Mouse (Mus musculus) v-Abl transformed pro-B cells (cell line): ENCODE measurements around the gene Zfp991.
"Not testable (repeated sequence)": the region's sequence is repeated elsewhere in the genome, so short reads cannot be mapped to it uniquely, and the experiment has no call there.

Experiments
- in situ Hi-C, 2 experiments: fragments of 400-800 bp; cut with MboI; formaldehyde crosslinking; loops; one replicate each; pipeline ENCODE4 v1.15.1; 2025; ENCODE audit not compliant: unreplicated experiment in 2 of 2

Zfp991 gene

DNA sequence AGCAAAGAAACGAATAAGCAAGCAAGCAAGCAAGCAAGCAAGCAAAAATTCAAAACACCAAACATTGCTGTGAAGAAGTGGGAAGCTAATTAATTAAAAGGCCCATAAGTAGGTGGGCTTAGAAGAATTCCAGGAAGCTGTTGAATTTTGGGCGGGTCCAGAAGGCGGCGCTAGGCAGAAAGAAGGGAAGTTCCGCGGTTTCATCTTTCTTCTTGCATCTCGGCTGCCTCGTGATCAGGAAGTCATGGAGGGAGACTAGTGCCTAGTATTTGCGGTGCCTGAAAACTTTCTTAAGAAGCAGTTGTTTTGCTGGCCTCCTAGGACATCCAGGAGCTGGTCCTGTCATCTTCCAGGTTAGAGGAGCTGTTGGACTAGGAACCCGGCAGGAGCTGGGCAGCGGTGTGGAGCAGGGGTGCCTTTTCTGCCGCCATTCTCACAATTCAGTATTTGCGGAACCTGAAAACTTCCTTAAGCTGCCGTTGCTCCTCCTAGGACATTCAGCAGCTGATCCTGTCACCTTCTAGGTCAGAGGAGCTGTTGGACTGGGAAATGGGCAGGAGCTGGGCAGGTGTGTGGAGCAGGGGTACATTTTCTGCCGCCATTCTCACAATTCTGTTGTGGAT lies at the start of gene Zfp991:
TSS of gene Zfp991 (plus strand) at position 202 of the 623 bp plus-strand sequence.
- in situ Hi-C loops: loop anchor here in 1 of 2 experiments (25.0 kb wide), 1 partner anchor 655 kb away; no protein-coding TSS in a partner anchor

DNA sequence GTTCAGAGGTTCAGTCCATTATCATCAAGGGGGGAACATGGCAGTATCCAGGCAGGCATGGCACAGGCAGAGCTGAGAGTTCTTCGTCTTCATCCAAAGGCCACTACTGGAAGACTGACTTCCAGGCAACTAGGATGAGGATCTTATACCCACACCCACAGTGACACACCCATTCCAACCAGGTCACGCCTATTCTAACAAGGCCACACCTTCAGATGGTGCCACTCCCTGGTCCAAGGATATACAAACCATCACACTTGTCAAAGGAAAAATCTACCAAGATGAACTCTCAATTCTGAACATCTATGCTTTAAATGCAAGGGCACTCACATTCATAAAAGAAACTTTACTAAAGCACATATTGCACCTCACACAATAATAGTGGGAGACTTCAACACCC lies 36.2 kb upstream of the Zfp991 start:
- in situ Hi-C loops: not testable (repeated sequence)

DNA sequence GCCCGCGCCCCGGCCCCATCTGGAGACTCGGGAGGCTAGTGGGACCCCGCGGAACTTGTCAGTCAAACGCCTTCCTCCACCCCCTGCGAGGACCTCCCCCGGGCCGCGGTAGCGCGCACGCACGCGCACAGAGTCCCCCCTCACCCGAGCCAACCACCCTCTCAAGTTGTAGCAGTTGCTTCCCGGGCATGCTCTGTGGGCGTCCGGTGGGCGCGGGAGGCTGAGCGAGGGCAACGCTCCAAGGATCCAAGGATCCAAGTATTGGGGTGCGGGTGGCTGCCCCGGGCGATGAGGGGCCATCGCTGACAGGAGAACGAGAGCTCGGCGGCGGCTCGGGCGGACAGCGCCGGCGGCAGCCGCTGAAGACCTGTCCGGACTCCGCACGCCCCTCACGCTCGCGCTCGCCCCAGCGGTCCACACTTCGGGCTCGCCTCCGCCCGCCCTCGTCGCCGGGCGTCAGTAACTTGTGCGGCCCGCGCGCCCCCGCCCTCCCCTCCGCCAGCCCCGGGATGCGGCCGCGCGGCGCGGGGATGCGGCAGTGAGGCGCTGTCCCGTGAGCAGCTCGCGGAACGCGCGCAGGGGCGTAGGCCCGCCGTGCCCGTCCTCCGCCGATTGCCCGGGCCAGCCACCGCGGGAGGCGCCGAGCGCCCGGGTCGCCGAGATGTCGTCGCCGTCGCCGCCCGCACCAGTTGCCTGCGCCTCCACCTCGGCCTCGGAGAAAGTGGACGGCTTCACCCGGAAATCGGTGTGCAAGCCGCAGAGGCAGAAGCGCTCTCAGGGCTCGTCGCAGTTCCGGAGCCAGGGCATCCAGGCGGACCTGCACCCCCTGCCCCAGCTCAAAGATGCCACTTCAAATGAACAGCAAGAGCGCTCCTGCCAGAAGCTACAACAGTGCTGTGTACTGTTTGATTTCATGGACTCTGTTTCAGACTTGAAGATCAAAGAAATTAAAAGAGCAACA lies 29.9 kb upstream of the Zfp991 start:
- in situ Hi-C loops: not testable (repeated sequence)

DNA sequence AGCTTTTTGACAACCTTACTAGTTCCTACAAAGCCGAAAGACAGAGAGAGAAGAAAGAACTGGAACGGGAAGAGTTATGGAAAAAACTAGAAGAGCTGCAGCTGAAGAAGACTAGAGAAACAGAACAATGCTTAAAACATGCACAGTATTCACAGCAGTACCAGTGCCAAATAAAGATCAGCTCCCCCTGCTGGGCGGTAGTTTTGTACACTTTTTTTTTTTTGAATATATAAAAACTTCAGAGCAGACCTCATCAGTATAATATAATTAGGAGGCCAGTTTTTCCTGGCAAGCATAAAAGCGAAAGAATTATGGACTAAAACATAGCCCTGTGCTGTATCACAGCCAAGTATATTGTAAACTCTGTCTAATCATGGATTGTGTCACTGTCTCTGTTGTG lies 28.0 kb upstream of the Zfp991 start:
- in situ Hi-C loops: not testable (repeated sequence)

DNA sequence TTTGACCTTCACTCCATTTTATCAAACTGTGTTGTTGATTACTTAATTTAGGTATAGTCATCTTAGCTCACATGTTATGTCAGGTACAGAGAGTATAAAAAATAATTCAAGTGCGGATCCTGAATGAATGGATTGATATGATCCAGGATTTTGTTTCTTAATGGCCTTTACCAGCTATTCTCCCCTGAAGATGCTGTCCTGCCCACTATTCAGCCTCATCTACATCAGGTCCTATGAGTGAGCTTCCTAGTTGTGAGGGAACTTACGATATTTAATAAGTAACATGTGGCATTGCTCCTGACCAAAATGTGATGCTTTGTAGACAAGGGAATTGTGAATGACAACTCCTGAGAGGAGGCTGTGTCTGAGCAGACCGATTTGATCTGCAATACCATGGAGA lies 14.0 kb upstream of the Zfp991 start:
- in situ Hi-C loops: not testable (repeated sequence)

DNA sequence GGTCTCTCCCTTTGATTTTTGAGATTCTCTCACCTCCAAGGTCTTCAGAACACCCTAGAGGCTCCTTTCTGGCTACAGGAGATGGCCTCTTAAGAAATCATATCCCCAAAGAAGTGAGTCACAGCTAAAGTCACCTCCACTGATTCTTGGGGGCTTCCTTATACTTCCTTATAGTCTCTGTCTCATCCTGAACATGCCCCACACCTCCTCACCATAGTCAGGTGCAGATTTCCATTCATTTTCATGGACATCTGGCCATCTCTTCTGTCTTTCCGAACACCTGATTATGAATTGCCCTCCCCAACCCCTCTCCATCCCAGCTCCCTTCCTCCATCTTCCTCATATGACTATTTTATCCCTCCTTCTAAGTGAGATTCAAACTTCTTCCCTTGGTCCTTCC lies 9.6 kb upstream of the Zfp991 start:
- in situ Hi-C loops: loop anchor here (5.0 to 10.0 kb wide), 4 partner anchors 310 to 1677 kb away; no protein-coding TSS in a partner anchor

DNA sequence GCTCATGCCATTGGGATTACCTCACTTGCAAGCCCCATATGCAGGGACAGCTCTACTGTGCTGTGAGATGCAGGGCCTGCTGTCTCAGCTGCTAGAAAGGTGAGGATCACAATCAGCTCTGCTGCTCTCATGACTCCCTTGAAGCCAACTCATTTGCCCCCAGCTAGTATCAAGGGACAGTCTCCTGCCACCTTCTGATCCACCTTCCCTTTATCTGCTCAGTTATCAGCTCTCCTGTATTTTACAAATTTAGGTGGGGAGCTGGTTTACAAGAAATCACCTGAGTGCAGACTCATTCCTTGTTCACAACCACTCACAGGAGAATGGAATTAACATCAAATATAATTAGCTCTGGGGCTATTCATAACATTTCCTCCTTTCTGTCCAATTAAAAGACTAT lies 8.0 kb upstream of the Zfp991 start:
- in situ Hi-C loops: loop anchor here (5.0 to 10.0 kb wide), 4 partner anchors 309 to 1679 kb away; no protein-coding TSS in a partner anchor

DNA sequence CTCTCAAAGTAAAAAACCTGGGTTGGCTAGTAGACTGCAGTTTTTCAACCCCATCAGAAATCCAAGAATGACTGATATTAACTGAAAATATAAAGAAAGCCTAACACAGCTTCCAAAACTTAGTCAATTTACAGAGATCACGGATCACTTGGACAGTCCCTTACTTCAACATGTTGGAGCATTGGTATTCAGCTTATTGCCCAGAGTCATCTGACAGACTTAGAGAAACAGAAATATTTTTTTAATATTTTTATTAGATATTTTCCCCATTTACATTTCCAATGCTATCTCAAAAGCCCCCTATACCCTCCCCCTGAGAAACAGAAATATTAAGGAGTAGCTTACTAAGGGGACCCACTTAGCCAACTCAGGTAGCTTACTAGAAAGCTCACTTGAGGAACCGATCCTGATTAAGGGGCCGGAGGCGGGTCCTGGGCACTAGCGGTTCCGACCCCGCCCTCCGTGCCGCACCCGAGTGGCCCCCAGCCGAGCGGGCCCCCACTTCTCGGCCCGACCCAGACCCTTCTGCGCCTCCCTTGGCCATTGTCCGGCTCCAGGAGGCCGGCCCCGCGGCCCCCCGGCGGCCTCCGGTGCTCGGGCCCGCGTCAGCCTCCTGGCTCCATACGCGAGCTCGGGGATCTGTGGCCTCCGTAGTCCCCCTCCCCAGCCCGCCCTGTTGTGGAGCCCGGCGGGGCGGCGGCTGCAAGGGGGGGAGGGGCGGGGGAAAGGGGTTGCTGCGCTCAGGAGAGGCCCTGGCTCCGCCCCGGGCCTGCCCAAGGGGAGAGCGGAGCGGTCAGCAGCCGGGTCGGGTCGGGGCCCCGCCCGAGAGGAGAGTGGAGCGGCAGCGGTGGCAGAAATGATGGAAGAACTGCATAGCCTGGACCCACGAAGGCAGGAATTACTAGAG lies 7.2 kb upstream of the Zfp991 start:
- in situ Hi-C loops: loop anchor here (5.0 to 25.0 kb wide), 5 partner anchors 308 to 1680 kb away; no protein-coding TSS in a partner anchor

DNA sequence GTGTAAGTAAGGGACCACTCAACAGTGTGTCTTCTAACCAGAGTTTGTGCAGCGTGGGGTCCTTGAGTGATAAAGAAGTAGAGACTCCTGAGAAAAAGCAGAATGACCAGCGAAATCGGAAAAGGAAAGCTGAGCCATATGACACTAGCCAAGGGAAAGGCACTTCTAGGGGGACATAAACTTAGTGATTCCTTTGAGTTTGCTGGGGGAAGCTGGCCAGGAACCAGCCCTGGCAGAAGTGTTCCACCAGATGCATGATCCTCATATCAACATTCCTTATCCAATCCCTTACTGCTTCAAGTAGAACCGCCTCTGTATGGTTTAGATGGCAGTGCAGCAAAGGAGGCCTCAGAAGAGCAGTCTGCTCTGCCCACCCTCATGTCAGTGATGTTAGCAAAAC lies 6.5 kb upstream of the Zfp991 start:
- in situ Hi-C loops: loop anchor here (10.0 to 25.0 kb wide), 3 partner anchors 662 to 1681 kb away; no protein-coding TSS in a partner anchor

DNA sequence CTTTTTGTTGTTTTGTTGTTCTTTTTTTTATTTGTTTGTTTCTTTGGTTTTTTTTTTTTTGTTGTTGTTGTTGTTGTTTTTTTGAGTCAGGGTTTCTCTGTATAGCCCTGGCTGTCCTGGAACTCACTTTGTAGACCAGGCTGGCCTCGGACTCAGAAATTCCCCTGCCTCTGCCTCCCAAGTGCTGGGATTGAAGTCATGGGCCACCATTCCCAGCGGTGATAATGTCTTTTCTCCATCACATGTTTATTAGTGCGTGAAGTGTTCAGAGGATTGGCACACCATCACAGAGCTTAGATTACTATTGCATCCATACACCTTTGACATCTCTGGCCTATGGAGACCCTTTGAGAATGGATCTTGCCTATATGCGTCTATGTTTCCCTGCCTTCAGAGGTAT lies 6.0 kb upstream of the Zfp991 start:
- in situ Hi-C loops: loop anchor here (10.0 to 25.0 kb wide), 3 partner anchors 661 to 1681 kb away; no protein-coding TSS in a partner anchor

DNA sequence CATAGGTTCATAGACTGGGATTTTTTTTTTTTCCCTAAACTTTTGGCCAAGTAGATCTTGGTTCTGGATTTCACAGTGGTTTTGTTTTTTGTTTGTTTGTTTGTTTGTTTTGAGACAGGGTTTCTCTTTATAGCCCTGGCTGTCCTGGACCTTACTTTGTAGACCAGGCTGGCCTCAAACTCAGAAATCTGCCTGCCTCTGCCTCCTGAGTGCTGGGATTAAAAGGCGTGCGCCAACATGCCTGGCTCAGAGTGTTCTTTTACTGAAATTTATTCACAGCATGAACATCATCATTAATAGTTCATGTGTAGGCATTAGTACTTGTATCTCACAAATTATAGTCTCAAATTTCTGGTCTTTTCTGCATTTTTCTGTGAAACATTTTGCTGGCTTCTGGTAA lies 5.4 kb upstream of the Zfp991 start:
- in situ Hi-C loops: loop anchor here (10.0 to 25.0 kb wide), 3 partner anchors 661 to 1682 kb away; no protein-coding TSS in a partner anchor

DNA sequence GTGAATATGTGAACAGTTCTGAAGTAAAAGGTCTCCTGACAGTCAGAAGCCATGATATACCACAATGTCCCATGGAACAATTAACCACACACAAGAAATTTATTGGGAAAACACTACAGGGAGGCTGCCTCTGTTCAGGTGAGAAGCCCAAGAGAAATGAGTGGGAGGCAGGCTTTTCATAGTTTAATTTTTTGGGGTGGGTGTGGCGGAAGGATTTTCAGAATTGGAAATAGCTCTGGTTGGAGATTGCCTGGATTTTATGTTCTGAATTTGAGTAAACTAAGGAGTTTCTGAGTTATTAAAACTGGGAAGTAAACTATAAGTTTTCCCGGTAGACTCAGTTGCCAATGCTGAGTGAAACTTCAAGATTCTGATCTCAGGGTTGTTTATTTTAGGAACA lies 4.7 kb upstream of the Zfp991 start:
- in situ Hi-C loops: loop anchor here (10.0 to 25.0 kb wide), 3 partner anchors 660 to 1682 kb away; no protein-coding TSS in a partner anchor

DNA sequence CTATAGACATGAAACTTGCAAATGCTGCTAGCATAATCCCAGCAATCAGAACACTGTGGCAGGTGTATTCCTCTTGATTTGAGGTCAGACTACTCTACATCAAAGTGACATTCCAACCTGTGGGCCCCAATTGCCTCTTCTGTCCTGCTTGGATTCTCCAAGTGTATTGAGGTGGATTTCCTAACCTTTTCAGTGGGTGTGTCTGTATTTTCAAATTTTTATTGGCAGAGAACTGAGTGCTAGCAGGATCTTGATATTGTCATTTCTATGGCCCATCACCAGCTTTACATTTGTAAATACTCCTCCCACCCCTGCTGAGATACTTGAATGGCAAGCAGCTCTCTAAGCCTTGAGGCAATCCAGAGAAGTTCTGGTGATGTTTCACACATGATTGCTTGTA lies 3.7 kb upstream of the Zfp991 start:
- in situ Hi-C loops: loop anchor here (10.0 to 25.0 kb wide), 3 partner anchors 659 to 1683 kb away; no protein-coding TSS in a partner anchor

DNA sequence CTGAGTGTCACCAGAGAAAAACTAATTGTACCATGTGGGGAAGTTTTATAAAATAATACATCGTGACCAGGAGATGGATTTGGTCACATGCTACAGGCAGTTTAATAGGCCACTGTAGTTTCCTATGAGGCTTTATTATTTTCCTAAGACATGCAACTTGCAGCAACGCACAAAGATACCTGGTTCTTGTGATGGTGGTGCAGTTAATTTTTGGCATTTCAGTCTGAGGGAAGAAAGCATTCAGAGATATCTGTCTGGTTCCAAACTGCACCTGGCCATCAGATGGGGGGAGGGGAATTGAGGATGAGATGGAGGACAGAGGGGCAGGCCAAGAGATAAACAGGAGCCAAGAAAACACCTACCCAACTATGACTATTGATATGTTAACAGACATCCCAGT lies 1.8 kb downstream of the Zfp991 start:
- in situ Hi-C loops: loop anchor here in 1 of 2 experiments (25.0 kb wide), 1 partner anchor 654 kb away; no protein-coding TSS in a partner anchor

DNA sequence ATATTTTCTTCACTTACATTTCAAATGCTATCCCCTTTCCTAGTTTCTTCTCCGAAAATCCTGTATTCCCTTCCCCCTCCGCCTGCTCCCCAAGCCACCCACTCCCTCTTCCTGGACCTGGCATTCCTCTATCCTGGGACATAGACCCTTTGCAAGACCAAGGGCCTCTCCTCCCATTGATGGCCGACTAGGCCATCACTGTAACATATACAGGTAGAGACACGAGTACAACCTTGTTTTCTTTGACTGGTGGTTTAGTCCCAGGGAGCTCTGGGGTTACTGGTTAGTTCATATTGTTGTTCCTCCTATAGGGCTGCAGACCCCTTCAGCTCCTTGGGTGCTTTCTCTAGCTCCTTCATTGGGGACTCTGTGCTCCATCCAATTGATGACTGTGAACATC lies 9.9 kb downstream of the Zfp991 start:
- in situ Hi-C loops: loop anchor here in 1 of 2 experiments (25.0 kb wide), 1 partner anchor 646 kb away; no protein-coding TSS in a partner anchor

DNA sequence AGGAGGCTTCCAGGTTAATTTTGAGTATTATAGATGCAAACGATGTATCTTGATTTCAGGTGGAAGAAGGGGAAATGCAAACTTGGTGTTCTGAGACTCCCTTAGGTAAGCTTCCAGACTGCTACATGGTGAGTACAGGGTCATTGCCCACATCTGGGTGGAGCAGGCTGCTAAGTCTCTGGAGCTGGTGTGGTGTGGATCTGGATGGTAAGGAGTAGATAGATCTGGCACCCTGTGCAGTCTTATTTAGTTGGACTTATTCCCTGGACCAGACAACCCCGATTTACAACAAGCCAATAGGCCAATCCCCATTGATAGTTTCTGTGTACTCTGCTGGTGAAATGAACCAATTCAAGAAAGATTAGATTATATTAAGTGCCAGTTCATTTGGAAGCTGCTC lies 33.4 kb downstream of the Zfp991 start:
- in situ Hi-C loops: not testable (repeated sequence)

DNA sequence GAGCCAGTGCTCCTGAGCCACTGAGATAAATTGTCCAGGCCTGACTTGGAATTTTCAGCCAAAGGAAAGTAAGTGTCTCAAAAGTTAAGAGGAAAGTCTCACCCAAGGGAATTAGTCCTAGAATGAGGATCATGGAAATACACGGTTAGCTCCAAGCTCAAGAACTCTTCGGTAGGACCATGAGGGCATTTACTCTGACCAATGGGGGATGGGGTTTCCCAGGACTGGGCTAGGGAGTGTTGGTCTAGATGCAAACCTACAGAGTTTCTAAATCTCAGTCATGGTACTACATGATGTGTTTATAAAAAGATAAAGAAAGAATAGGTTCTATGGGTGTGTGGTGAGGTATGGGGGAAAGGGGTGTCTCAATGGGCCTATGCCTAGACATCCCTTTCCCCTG lies 38.7 kb downstream of the Zfp991 start:
- in situ Hi-C loops: not testable (repeated sequence)

DNA sequence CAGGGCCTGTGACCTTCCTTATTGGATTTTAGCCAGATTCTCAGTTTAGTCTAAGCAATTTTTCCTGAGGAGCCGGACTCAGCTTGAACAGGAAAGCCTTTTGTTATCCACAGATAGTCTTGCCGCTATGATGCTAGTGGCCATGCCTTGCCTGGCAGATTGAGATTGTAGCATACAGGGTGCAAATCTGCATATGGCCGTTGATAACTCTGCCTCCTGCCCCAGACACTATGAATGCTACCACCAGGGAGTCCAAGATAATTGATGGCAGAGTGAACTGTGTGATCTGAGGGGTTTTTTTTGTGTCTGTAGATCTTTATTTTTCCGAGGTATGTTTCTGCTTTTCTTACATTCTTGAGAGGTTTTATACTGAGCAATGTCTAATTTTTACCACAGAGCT lies 39.7 kb downstream of the Zfp991 start:
- in situ Hi-C loops: not testable (repeated sequence)

DNA sequence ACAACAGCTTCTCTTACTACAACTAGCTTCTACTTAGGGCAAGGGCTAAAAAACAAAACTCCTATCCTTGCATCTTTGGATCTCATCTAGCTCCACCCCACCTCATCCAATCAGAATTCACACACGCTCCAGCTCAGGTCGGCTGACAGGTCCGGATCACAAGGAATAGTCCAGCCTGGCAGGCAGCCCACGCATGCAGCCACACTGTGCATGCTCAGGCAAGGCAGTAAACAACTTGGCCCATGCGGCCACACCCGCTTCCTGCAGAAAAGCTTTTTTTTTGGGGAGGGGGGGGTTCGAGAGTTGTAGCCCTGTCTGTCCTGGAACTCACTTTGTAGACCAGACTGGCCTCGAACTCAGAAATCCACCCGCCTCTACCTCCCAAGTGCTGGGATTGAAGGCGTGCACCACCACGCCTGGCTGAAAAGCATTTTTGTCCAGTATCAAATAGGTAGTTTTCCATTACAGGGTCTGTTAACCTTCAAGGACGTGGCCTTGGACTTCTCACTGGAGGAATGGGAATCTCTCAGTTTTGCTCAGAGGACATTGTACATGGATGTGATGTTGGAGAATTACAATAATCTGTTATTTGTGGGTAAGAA lies 44.5 kb downstream of the Zfp991 start:
- in situ Hi-C loops: not testable (repeated sequence)
